In the genomic region with DNA sequence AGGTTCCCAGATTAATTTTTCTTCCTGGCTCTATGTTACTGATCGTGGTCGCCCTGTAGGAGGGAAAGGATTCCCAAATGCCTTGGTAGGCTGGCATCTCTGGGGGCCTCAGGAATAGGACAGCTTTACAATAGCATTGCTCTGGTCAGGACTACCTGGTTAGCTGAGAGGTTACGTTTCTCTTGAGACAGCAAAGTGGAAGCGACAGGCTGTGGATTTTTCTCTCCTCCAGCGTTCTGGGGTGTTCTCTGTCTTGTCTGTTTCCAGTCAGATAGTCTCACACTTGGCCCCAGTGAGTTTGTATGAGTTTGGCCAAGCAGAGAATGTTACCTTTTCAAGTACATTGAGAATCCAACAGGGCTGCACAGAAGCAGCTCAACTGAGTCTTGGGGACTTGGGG, we compare ENCODE assay signal across 15 mouse cellular contexts.
"Had no signal": no experiment of that assay in that cellular context is flagged by ENCODE, and none has a peak within 500 bp of the region (broad histone marks: within the 10 kb centered on the region; RNA-seq: fewer than 3 reads in every experiment).

No protein-coding gene starts in this region.

- H3K27ac ChIP-seq: layer of hippocampus, adult 2 months; limb, embryonic 12.5 days; liver, embryonic 13.5 days; lung, embryonic 15.5 days; macrophage; midbrain, embryonic 12.5 days; stomach, embryonic 15.5 days had no signal

- H3K9ac ChIP-seq: limb, embryonic 12.5 days; liver, embryonic 13.5 days; liver, postnatal 0 days; lung, embryonic 15.5 days; midbrain, embryonic 12.5 days; stomach, embryonic 15.5 days had no signal

- H3K4me2 ChIP-seq: limb, embryonic 12.5 days; liver, embryonic 13.5 days; lung, embryonic 15.5 days; midbrain, embryonic 12.5 days; stomach, embryonic 15.5 days had no signal

- H3K4me3 ChIP-seq: layer of hippocampus, adult 2 months; limb, embryonic 12.5 days; liver, embryonic 13.5 days; lung, embryonic 15.5 days; midbrain, embryonic 12.5 days; stomach, embryonic 15.5 days had no signal

- ATAC-seq: liver, postnatal 0 days; midbrain, embryonic 16.5 days had no signal

- H3K27me3 ChIP-seq: limb, embryonic 12.5 days; liver, embryonic 13.5 days; lung, embryonic 15.5 days; midbrain, embryonic 12.5 days; stomach, embryonic 15.5 days had no signal

- DNase-seq: kidney, postnatal 25 days; liver; liver, embryonic 13.5 days; liver, postnatal 0 days; lung, postnatal 14 days; right cerebral cortex, postnatal 14 days; thymus, postnatal 4 days had no signal

- H3K4me1 ChIP-seq: limb, embryonic 12.5 days; liver, embryonic 13.5 days; lung, embryonic 15.5 days; megakaryocyte, embryonic 14.5 days; midbrain, embryonic 12.5 days; stomach, embryonic 15.5 days had no signal

- H3K36me3 ChIP-seq: limb, embryonic 12.5 days; liver, embryonic 13.5 days; lung, embryonic 15.5 days; midbrain, embryonic 12.5 days; stomach, embryonic 15.5 days had no signal

- H3K9me3 ChIP-seq: limb, embryonic 12.5 days; liver, embryonic 13.5 days; lung, embryonic 15.5 days; midbrain, embryonic 12.5 days; stomach, embryonic 15.5 days had no signal
